Mouse (Mus musculus) limb, embryonic 11.5 days (tissue): ENCODE measurements around the gene E2f4. TPM values are rescaled to one million over a fixed set of nuclear protein-coding genes. Genes with fewer than 3 reads are reported as not detected.

Source experiments
- ATAC-seq: fragments of 200-750 bp; cut with Nextera tagmentation; 2 replicates; pipeline ENCODE4 v1.8.0; 2017; ENCODE audit warnings: low read depth; ENCODE audit not compliant: insufficient number of reproducible peaks, low FRiP score, low TSS enrichment
- DNase-seq: peaks from one replicate; pipeline ENCODE4 v3.0.0-alpha.2; 2015; ENCODE audit warnings: low spot score
- H3K27ac ChIP-seq: fragments of 300-500 bp; sonication (generic); replicated peaks from 2 replicates; pipeline ENCODE4 v1.5.1; 2014; ENCODE audit warnings: low read depth, mild to moderate bottlenecking, low read length
- H3K27me3 ChIP-seq: fragments of 300-500 bp; sonication (generic); 2 replicates; pipeline ENCODE4 v1.6.1; 2014; ENCODE audit warnings: mild to moderate bottlenecking, low read length, mixed read lengths; ENCODE audit not compliant: control insufficient read depth, insufficient read depth
- H3K36me3 ChIP-seq: fragments of 300-500 bp; sonication (generic); 2 replicates; pipeline ENCODE4 v1.6.1; 2014; ENCODE audit warnings: mild to moderate bottlenecking, low read length, moderate library complexity, mixed read lengths; ENCODE audit not compliant: control insufficient read depth, insufficient read depth
- H3K4me1 ChIP-seq: fragments of 300-500 bp; sonication (generic); 2 replicates; pipeline ENCODE4 v1.6.1; 2014; ENCODE audit warnings: low read length, mixed read lengths; ENCODE audit not compliant: control insufficient read depth, insufficient read depth
- H3K4me2 ChIP-seq: fragments of 300-500 bp; sonication (generic); 2 replicates; pipeline ENCODE4 v1.6.1; 2014; ENCODE audit warnings: low read depth, mild to moderate bottlenecking, moderate library complexity; ENCODE audit not compliant: severe bottlenecking
- H3K4me3 ChIP-seq: fragments of 300-500 bp; sonication (generic); 2 replicates; pipeline ENCODE4 v1.5.1; 2014; ENCODE audit warnings: low read depth, low read length
- H3K9ac ChIP-seq: fragments of 300-500 bp; sonication (generic); 2 replicates; pipeline ENCODE4 v1.6.1; 2014; ENCODE audit warnings: mild to moderate bottlenecking, low read length
- H3K9me3 ChIP-seq: fragments of 300-500 bp; sonication (generic); 2 replicates; pipeline ENCODE4 v1.6.1; 2016; ENCODE audit warnings: low read length; ENCODE audit not compliant: control insufficient read depth
- WGBS: fragments of 180-500 bp; shearing (Covaris S2); extraction: QIAGEN DNeasy Blood & Tissue Kit; methylation state at CpG from one replicate; pipeline ENCODE4 v1.1.7; 2014; 5-methylcytosine and 5-hydroxymethylcytosine counted together
- polyA plus RNA-seq: library from polyadenylated mRNA; unstranded; fragments of >200 nt; fragmentation: Nextera tagmentation; extraction: Ambion mirVana; gene quantifications from 2 replicates; pipeline ENCODE4 v1.2.1, GENCODE M21; 2014

E2f4 gene
- polyA plus RNA-seq, 1 experiment from 2014 or later, result 132 TPM

DNA sequence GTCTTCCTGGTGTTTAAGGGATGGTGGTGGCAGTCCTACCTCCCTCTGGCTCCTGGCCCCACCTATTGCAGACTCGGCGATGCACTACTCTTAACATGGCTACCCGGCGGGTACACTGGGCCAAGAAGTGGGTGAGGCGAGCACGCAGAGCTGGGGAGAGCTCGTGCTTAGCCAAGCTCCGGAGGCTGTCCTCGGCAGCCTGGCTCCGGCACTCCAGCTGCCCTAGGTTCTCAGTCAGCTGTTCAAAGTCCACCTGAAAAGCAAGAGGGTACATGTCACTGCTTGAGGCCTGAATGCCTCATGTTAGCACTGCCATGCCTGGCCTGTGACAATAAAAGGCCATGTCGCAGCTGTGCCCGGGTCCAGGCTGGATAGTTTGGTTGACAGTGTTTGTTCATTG lies 32.9 kb downstream of the E2f4 start:
- no peak for DNase-seq
- peaks cover 10% of the 10 kb centered on the region; the same call in 1 of the 2 replicates for H3K4me1 ChIP-seq
- H3K4me3 ChIP-seq, result no peak overlapping the region
- H3K9me3 ChIP-seq, result no peaks in the 10 kb centered on the region
- H3K27ac ChIP-seq, result no peak overlapping the region
- H3K36me3 ChIP-seq, result peaks cover 29% of the 10 kb centered on the region
- no peak overlapping the region for H3K4me2 ChIP-seq
- WGBS, result 94% methylated on average over 12 of the region's 12 CpGs
- ATAC-seq, result no peak
- no peaks in the 10 kb centered on the region for H3K27me3 ChIP-seq
- no peak overlapping the region for H3K9ac ChIP-seq

GRCm38 (mm10) chr8:105331469-105331868 lies 34.0 kb downstream of the E2f4 start:
- DNase-seq (no peak), ATAC-seq (no peak)
- no peaks in the 10 kb centered on the region for H3K27me3 ChIP-seq
- peaks cover 7% of the 10 kb centered on the region; the same call in 1 of the 2 replicates for H3K4me1 ChIP-seq
- H3K9ac ChIP-seq, result no peak overlapping the region
- H3K9me3 ChIP-seq, result no peaks in the 10 kb centered on the region
- H3K4me2 ChIP-seq, result no peak overlapping the region
- H3K4me3 ChIP-seq, result no peak overlapping the region
- no peak overlapping the region for H3K27ac ChIP-seq
- WGBS, result 92% methylated on average over 22 of the region's 22 CpGs
- H3K36me3 ChIP-seq, result peaks cover 32% of the 10 kb centered on the region

- 95% methylated on average over 9 of the region's 9 CpGs for WGBS
- H3K27me3 ChIP-seq, result no peaks in the 10 kb centered on the region
- H3K9me3 ChIP-seq, result no peaks in the 10 kb centered on the region
- H3K9ac ChIP-seq, result no peak overlapping the region
- ATAC-seq (no peak), DNase-seq (no peak)
- peaks cover 6% of the 10 kb centered on the region; the same call in 1 of the 2 replicates for H3K4me1 ChIP-seq
- H3K4me2 ChIP-seq, result no peak overlapping the region
- no peak overlapping the region for H3K4me3 ChIP-seq
- H3K36me3 ChIP-seq, result peaks cover 32% of the 10 kb centered on the region
- H3K27ac ChIP-seq, result no peak overlapping the region
Measured at GRCm38 (mm10) chr8:105331931-105332330, 34.5 kb downstream of the E2f4 start.

DNA sequence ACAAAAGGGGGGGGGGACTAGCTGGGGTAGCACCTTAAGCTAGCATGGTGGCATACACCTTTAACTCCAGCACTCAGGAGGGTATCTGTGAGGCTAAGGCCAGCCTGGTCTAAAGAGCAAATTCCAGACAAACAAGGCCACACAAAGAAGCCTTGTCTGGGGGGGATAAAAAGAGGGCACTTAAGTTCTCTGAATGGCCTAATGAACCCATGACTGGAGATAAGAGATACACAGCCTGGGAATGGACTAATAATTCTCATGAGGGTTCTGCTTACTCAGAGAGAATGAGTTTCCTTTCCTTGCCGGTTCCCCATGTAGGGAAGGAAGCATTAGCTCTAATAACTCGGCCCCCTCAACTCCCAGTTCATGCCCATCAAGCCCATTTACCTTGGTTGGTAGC lies 35.1 kb downstream of the E2f4 start:
- Histone ChIP-seq H3K27ac (no peak overlapping the region), H3K36me3 (peaks cover 32% of the 10 kb centered on the region), H3K4me3 (no peak overlapping the region), H3K9me3 (no peaks in the 10 kb centered on the region), H3K4me2 (no peak overlapping the region), H3K4me1 (peaks cover under 1% of the 10 kb centered on the region; the same call in 1 of the 2 replicates), H3K9ac (no peak overlapping the region), H3K27me3 (no peaks in the 10 kb centered on the region)
- ATAC-seq, result no peak
- DNase-seq, result no peak
- 82% methylated on average over 2 of the region's 2 CpGs for WGBS

DNA sequence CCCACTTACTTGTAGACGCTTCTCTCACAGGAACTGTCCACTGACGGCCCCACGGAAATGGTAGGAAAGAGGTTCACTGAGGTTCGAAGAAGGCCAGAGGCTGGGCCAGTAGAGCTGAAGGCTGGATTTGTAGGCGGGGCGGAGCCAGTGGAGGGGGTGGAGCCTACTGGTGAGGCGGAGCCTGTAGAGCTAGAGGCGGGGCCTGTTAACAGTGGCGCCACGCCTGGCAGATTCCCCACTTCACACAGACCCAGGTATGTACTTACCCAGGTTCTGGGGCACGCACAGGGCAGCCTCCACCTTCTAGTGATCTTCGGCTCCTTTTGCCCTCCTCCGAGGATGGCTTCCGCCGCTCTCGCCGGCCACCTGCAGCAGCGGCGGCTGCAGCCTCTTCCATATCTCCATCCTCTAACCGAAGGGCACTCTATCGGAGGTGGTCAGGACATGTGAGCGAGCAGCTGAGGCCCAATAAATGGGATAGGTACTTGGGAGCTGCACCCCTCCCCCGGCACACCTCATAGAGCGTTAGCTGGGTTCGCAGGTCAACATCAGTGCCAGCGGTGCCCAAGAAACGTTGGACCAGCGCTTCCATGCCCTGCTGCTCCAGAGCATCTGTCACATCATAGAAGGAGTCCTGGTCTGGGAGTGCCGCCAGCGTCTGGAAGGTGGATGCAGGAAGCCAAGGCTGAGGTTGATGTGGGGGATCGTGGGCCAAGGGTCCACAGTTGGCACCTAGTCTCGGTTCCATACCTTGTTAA lies 39.1 kb downstream of the E2f4 start:
- no peak for DNase-seq
- no peak for ATAC-seq
- H3K9me3 ChIP-seq, result no peaks in the 10 kb centered on the region

DNA sequence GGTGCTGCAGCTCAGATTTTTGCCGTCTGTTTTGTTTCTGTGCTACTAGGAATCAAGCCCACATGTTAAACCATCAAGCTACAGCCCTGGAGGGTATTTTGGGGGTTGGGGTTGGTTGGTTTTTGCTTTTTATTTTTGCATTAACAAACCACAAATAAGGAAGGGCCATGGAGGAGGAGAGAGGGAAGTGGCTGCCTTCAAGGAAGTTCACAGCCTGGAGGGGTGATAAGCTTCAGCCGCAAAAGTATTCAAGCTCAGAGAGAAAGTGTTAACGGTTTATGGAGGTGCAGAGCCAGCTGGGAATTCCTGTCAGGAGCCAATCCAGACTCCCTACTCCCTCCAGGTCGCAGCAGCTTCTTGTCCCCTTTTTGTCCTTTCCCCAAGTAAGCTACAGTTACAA lies 41.5 kb downstream of the E2f4 start:
- Histone ChIP-seq H3K27ac (no peak overlapping the region), H3K4me1 (no peaks in the 10 kb centered on the region), H3K9me3 (no peaks in the 10 kb centered on the region), H3K4me2 (no peak overlapping the region), H3K27me3 (no peaks in the 10 kb centered on the region), H3K36me3 (peaks cover 8% of the 10 kb centered on the region), H3K9ac (no peak overlapping the region), H3K4me3 (no peak overlapping the region)
- WGBS, result 18% methylated on average over 4 of the region's 4 CpGs
- no peak for ATAC-seq
- DNase-seq, result no peak

More for the DNA sequence above, 39.1 kb downstream of the E2f4 start:
- H3K4me1 ChIP-seq, result no peaks in the 10 kb centered on the region
- no peak overlapping the region for H3K9ac ChIP-seq
- H3K27me3 ChIP-seq, result no peaks in the 10 kb centered on the region
- H3K4me3 ChIP-seq, result no peak overlapping the region
- H3K4me2 ChIP-seq, result no peak overlapping the region
- no peak overlapping the region for H3K27ac ChIP-seq
- H3K36me3 ChIP-seq, result peaks cover 8% of the 10 kb centered on the region
- WGBS, result 35% methylated on average over 32 of the region's 32 CpGs

GRCm38 (mm10) chr8:105339886-105340635 lies 42.6 kb downstream of the E2f4 start:
- Histone ChIP-seq H3K27me3 (no peaks in the 10 kb centered on the region), H3K4me3 (no peak overlapping the region), H3K4me2 (no peak overlapping the region), H3K9ac (no peak overlapping the region), H3K9me3 (no peaks in the 10 kb centered on the region), H3K27ac (no peak overlapping the region), H3K36me3 (peaks cover 3% of the 10 kb centered on the region), H3K4me1 (0 out of 2 replicates have a peak, but pooled peaks cover under 1% of the 10 kb centered on the region)
- WGBS, result 71% methylated on average over 6 of the region's 6 CpGs
- no peak for DNase-seq
- ATAC-seq, result no peak

GRCm38 (mm10) chr8:105341399-105341798 lies 43.9 kb downstream of the E2f4 start:
- WGBS, result 58% methylated on average over 8 of the region's 8 CpGs
- ATAC-seq (no peak), DNase-seq (no peak)
- Histone ChIP-seq H3K4me1 (peaks cover 9% of the 10 kb centered on the region), H3K9ac (no peak overlapping the region), H3K4me2 (no peak overlapping the region), H3K4me3 (no peak overlapping the region), H3K9me3 (no peaks in the 10 kb centered on the region), H3K27ac (no peak overlapping the region), H3K27me3 (no peaks in the 10 kb centered on the region), H3K36me3 (no peaks in the 10 kb centered on the region; the same call in 1 of the 2 replicates)
